Mouse (Mus musculus) ES-E14 (cell line): ENCODE measurements at regions not wholly inside any gene's neighbourhood (a gene's known extent, or its start where the extent isn't known, plus 50 kb on each side); places are given as distances from the start of the nearest gene placed in this dataset.
A peak's percentile ranks its signal among the peaks of the same experiment; 100 is the strongest.

Experiments
- DNase-seq: peaks from one replicate; pipeline ENCODE4 v3.0.0-alpha.2; 2013; ENCODE audit warnings: low read depth, low spot score
- H3K27ac ChIP-seq: 2 replicates; pipeline ENCODE4 v1.5.1; 2012; ENCODE audit warnings: low read depth, mild to moderate bottlenecking, low read length, moderate library complexity, mixed read lengths; ENCODE audit not compliant: poor library complexity, insufficient read depth, severe bottlenecking
- H3K36me3 ChIP-seq: 2 replicates; pipeline ENCODE4 v1.6.1; 2012; ENCODE audit warnings: mild to moderate bottlenecking, low read length, moderate library complexity, mixed read lengths; ENCODE audit not compliant: control insufficient read depth, poor library complexity, insufficient read depth, severe bottlenecking
- H3K4me1 ChIP-seq, 2 experiments: fragments of 150-350 bp in 1 of 2; sonication (generic) in 1 of 2; 2 replicates each; pipeline ENCODE4 v1.6.1; 2012; ENCODE audit warnings: low read length in 2 of 2, mild to moderate bottlenecking in 1 of 2, mixed read lengths in 1 of 2; ENCODE audit not compliant: control insufficient read depth in 2 of 2, insufficient read depth in 2 of 2, poor library complexity in 1 of 2
- H3K4me3 ChIP-seq, 2 experiments: fragments of 150-350 bp in 1 of 2; sonication (generic) in 1 of 2; 2 replicates each; pipeline ENCODE4 v1.5.1; 2012; ENCODE audit warnings: low read length in 2 of 2, low read depth in 1 of 2, mild to moderate bottlenecking in 1 of 2, mixed read lengths in 1 of 2; ENCODE audit not compliant: insufficient read depth in 1 of 2, poor library complexity in 1 of 2, severe bottlenecking in 1 of 2
- H3K9ac ChIP-seq: 2 replicates; pipeline ENCODE4 v1.6.1; 2012; ENCODE audit warnings: low read depth, mild to moderate bottlenecking, low read length, mixed read lengths; ENCODE audit not compliant: poor library complexity, insufficient read depth, severe bottlenecking
- H3K9me3 ChIP-seq: fragments of 150-350 bp; sonication (generic); 2 replicates; pipeline ENCODE4 v1.6.1; 2012; ENCODE audit warnings: low read depth, mild to moderate bottlenecking, low read length; ENCODE audit not compliant: control insufficient read depth, insufficient read depth
- CHD2 ChIP-seq: IDR thresholded peaks from 2 replicates; pipeline ENCODE4 v1.6.1; 2014; ENCODE audit warnings: mild to moderate bottlenecking, low read depth, low read length, inconsistent platforms
- HCFC1 ChIP-seq: IDR thresholded peaks from 2 replicates; pipeline ENCODE4 v1.6.1; 2012; ENCODE audit warnings: low read length, inconsistent platforms, borderline replicate concordance; ENCODE audit not compliant: insufficient read depth
- MAFK ChIP-seq: IDR thresholded peaks from 2 replicates; pipeline ENCODE4 v1.6.1; 2014; ENCODE audit warnings: mild to moderate bottlenecking, low read depth, low read length, inconsistent platforms; ENCODE audit not compliant: insufficient read depth
- ZC3H11A ChIP-seq: IDR thresholded peaks from 2 replicates; pipeline ENCODE4 v1.6.1; 2012; ENCODE audit warnings: low read depth, mild to moderate bottlenecking, inconsistent platforms, low read length, borderline replicate concordance
- ZNF384 ChIP-seq: IDR thresholded peaks from 2 replicates; pipeline ENCODE4 v1.6.1; 2012; ENCODE audit warnings: low read depth, low read length, inconsistent platforms
- in situ Hi-C, 2 experiments: fragments of 600-800 bp; cut with MboI; formaldehyde crosslinking; loops; one replicate each; pipeline ENCODE4 v1.15.1; 2025; ENCODE audit warnings: low sequenced_read_pairs in 2 of 2, inconsistent platforms in 1 of 2; ENCODE audit not compliant: unreplicated experiment in 2 of 2

DNA sequence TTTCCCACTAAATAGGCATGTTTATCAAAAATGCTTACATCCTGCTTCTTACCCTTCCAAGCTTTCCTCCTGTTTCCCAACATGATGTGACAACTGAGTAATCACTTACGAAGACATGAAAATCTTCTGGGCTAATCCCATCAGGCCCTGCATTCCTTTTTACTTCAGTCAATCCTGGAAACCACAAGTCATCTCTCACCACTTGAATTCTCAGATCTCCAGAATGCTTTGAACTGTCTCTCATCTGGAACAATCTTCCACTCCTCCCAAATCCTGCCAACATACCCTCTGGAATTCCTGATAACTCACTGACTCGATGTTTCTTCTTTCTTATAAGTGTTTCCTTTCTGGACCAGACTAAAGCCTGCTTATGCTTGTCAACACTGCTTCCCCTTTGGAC, 289.4 kb downstream of the Ikzf2 start:
- no peak for DNase-seq
- H3K4me3 ChIP-seq = no peak overlapping the region
- no peaks in the 10 kb centered on the region for H3K4me1 ChIP-seq
- H3K9ac ChIP-seq = no peak overlapping the region
- in situ Hi-C loops = no loop called here
- no peaks in the 10 kb centered on the region for H3K9me3 ChIP-seq
- no peaks in the 10 kb centered on the region for H3K36me3 ChIP-seq
- H3K27ac ChIP-seq = no peak overlapping the region
- TF ChIP-seq ZC3H11A (no peak), MAFK (no peak), ZNF384 (no peak)

GRCm38 (mm10) chr1:69382374-69382773, 274.5 kb upstream of the Erbb4 start:
- in situ Hi-C loops = no loop called here
- no peak for DNase-seq
- no peaks in the 10 kb centered on the region for H3K4me1 ChIP-seq
- H3K9me3 ChIP-seq = no peaks in the 10 kb centered on the region
- no peak for TF ChIP-seq HCFC1
- TF ChIP-seq CHD2 = no peak
- no peak for TF ChIP-seq MAFK
- no peak for TF ChIP-seq ZNF384
- no peak for TF ChIP-seq ZC3H11A
- no peak overlapping the region for H3K4me3 ChIP-seq
- H3K36me3 ChIP-seq = no peaks in the 10 kb centered on the region
- H3K9ac ChIP-seq = no peak overlapping the region
- H3K27ac ChIP-seq = no peak overlapping the region

GRCm38 (mm10) chr1:69379741-69380140, 271.9 kb upstream of the Erbb4 start:
- Histone ChIP-seq H3K4me1 (no peaks in the 10 kb centered on the region), H3K9me3 (no peaks in the 10 kb centered on the region), H3K27ac (no peak overlapping the region), H3K36me3 (no peaks in the 10 kb centered on the region), H3K4me3 (no peak overlapping the region), H3K9ac (no peak overlapping the region)
- in situ Hi-C loops = no loop called here
- DNase-seq = no peak
- TF ChIP-seq HCFC1 = no peak
- TF ChIP-seq ZC3H11A = no peak
- no peak for TF ChIP-seq ZNF384
- no peak for TF ChIP-seq MAFK
- TF ChIP-seq CHD2 = no peak

DNA sequence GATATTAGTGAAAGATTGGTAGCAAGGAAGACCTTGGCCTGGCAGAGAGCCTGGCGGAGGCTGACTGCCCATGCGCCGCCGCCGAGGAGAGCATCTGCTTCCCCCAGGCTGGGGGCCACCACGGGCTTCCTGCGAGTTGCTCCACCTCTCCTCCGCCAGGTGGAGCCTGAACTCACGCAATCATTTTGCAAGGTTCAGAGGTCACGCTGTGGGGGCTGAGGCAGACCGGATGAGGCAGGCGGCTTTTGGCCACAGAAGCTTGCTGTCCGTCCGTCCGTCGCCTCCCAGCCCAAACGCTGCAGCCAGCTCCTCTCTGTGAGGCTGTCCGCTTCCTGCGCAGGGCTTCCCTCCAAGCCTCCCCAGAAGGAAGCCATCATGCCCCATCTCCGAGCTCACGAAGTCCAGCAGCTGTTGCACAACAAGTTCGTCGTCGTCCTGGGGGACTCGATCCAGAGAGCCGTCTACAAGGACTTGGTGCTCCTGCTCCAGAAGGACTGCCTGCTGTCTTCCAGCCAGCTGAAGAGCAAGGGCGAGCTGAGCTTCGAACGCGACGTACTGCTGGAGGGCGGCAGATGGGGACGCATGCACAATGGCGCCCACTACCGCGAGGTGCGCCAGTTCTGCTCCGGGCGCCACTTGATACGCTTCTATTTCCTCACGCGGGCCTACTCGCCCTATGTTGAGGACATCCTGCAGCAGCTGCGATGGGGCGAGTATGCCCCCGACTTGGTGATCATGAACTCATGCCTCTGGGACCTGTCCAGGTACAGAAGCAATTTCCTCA, 269.3 kb upstream of the Erbb4 start:
- H3K36me3 ChIP-seq = no peaks in the 10 kb centered on the region
- in situ Hi-C loops = no loop called here
- TF ChIP-seq ZNF384 = no peak
- TF ChIP-seq MAFK = no peak
- no peak for TF ChIP-seq CHD2
- TF ChIP-seq HCFC1 = no peak
- TF ChIP-seq ZC3H11A = peak; percentile 37; the same call in 1 of the 2 replicates
- no peaks in the 10 kb centered on the region for H3K4me1 ChIP-seq
- no peaks in the 10 kb centered on the region for H3K9me3 ChIP-seq
- DNase-seq = peak; percentile 52
- no peak overlapping the region for H3K9ac ChIP-seq
- H3K27ac ChIP-seq = no peak overlapping the region
- peak overlapping the region; percentile 14 to 16; a peak in 2 of 4 replicates for H3K4me3 ChIP-seq
